Comparison of ENCODE assay signal across 7 mouse cellular contexts in the genomic region with DNA sequence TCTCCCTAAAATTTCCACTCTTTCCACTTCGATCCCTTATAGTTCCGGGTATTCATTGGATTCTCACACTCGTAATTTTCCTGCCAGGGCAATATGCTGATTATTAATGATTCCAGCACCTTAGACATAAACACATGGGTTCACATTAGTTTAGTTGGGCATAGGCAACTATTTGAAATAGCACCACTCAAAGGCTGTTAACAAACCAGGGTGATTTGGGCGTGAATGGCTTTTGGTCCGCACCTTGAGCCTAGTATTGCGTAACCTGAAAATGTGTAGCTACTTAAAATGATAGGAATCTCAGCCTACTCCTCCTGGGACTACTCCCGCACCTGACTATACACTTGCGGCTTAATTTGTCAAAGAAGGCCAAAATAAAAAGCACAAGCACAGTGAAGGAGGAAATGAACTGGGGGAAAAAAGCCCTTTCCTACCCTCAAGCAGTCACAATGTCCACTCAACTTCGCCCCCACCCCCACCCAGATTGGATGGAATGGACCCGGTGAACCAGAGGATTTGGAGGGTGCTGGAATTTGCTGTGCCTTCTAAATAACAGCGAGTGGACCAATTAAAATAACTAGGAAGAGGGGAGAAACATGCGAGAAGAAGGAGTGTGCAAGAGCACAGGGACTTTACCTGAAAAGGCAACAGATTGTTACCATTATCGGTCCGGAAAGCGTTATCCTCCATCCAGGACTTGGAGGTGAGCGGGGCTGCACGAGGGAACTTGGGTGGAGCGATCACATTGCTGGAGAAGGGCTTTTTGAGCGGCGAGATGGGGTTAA. TPM values are rescaled to one million over a fixed set of nuclear protein-coding genes. Genes with fewer than 3 reads are reported as not detected.
A peak's percentile ranks its signal among the peaks of the same experiment; 100 is the strongest.
DNase-seq lines count a peak whose midpoint lies in the region; ATAC-seq and TF ChIP-seq lines count a peak whose summit lies in the region.

No protein-coding gene starts in this region.

- peak overlapping the region; percentile 34; the same call in 1 of the 2 replicates for H3K4me3 ChIP-seq in thymus, adult 2 months (ENCODE audit: control insufficient read depth, insufficient read depth, low read length)
- H3K4me3 ChIP-seq in forebrain, embryonic 12.5 days (replicated peaks): peak overlapping the region; percentile 72
- H3K4me3 ChIP-seq in kidney, embryonic 16.5 days (ENCODE audit: low read length): peak overlapping the region; percentile 60
- H3K4me3 ChIP-seq in midbrain, embryonic 16.5 days (ENCODE audit: low read depth, low read length): peak overlapping the region; percentile 86

- H3K27ac ChIP-seq in thymus, adult 2 months (ENCODE audit: control insufficient read depth, insufficient read depth, low read length): no peak overlapping the region
- H3K27ac ChIP-seq in forebrain, embryonic 12.5 days: no peak overlapping the region
- H3K27ac ChIP-seq in kidney, embryonic 16.5 days (ENCODE audit: low read length): no peak overlapping the region
- H3K27ac ChIP-seq in midbrain, embryonic 16.5 days (ENCODE audit: low read length): peak overlapping the region; percentile 91

- ATAC-seq in forebrain, embryonic 12.5 days (ENCODE audit: low FRiP score): no peak
- ATAC-seq in kidney, embryonic 16.5 days (ENCODE audit: low FRiP score, low TSS enrichment): no peak
- ATAC-seq in midbrain, embryonic 16.5 days: no peak

- no peak for TF ChIP-seq CTCF in thymus, adult 2 months (IDR thresholded peaks at IDR 0.05; ENCODE audit: borderline replicate concordance, control insufficient read depth, extremely low read depth, insufficient read depth, low read length, poor library complexity)

- 53% methylated on average over 20 of the region's 20 CpGs for WGBS in thymus, adult 2 months
- 26% methylated on average over 20 of the region's 20 CpGs for WGBS in forebrain, embryonic 12.5 days
- WGBS in kidney, embryonic 16.5 days: 28% methylated on average over 20 of the region's 20 CpGs
- WGBS in midbrain, embryonic 16.5 days: 26% methylated on average over 20 of the region's 20 CpGs

- no peak for TF ChIP-seq POLR2A in thymus, adult 2 months (IDR thresholded peaks at IDR 0.05; ENCODE audit: control insufficient read depth, extremely low read depth, insufficient read depth, low read length, poor library complexity)

- no peaks in the 10 kb centered on the region; the same call in 1 of the 2 replicates for H3K4me1 ChIP-seq in thymus, adult 2 months (replicated peaks; ENCODE audit: control insufficient read depth, insufficient read depth, low read length)
- peaks cover 32% of the 10 kb centered on the region for H3K4me1 ChIP-seq in forebrain, embryonic 12.5 days
- H3K4me1 ChIP-seq in kidney, embryonic 16.5 days (ENCODE audit: insufficient read depth, low read length): peaks cover 10% of the 10 kb centered on the region; the same call in 1 of the 2 replicates
- H3K4me1 ChIP-seq in midbrain, embryonic 16.5 days (ENCODE audit: control insufficient read depth, insufficient read depth, low read length): peaks cover 43% of the 10 kb centered on the region

- no peaks in the 10 kb centered on the region for H3K9me3 ChIP-seq in forebrain, embryonic 12.5 days
- no peaks in the 10 kb centered on the region for H3K9me3 ChIP-seq in kidney, embryonic 16.5 days (ENCODE audit: low read length)
- no peaks in the 10 kb centered on the region for H3K9me3 ChIP-seq in midbrain, embryonic 16.5 days (replicated peaks; ENCODE audit: control insufficient read depth, low read length, poor library complexity, severe bottlenecking)

- peak overlapping the region; percentile 75 for H3K9ac ChIP-seq in forebrain, embryonic 12.5 days
- H3K9ac ChIP-seq in kidney, embryonic 16.5 days (replicated peaks; ENCODE audit: low read length): peak overlapping the region; percentile 60
- peak overlapping the region; percentile 93 for H3K9ac ChIP-seq in midbrain, embryonic 16.5 days (ENCODE audit: low read depth, low read length)

- H3K27me3 ChIP-seq in thymus, adult 2 months (ENCODE audit: control insufficient read depth, insufficient read depth, low read length): peaks cover 11% of the 10 kb centered on the region
- H3K27me3 ChIP-seq in forebrain, embryonic 12.5 days: peaks cover 29% of the 10 kb centered on the region
- H3K27me3 ChIP-seq in kidney, embryonic 16.5 days (ENCODE audit: insufficient read depth, low read length): peaks cover 16% of the 10 kb centered on the region; the same call in 1 of the 2 replicates
- H3K27me3 ChIP-seq in midbrain, embryonic 16.5 days (ENCODE audit: control insufficient read depth, insufficient read depth, low read depth, low read length): no peaks in the 10 kb centered on the region

- H3K4me2 ChIP-seq in forebrain, embryonic 12.5 days: peak overlapping the region; percentile 100
- peak overlapping the region; percentile 90 for H3K4me2 ChIP-seq in kidney, embryonic 16.5 days (replicated peaks; ENCODE audit: low read depth, low read length)
- H3K4me2 ChIP-seq in midbrain, embryonic 16.5 days (ENCODE audit: low read length): peak overlapping the region; percentile 81

- no peak for DNase-seq in thymus, adult 2 months
- no peak for DNase-seq in thymus, postnatal 25 days
- DNase-seq in left cerebral cortex, adult 11 months (ENCODE audit: low spot score): no peak
- no peak for DNase-seq in ovary, postnatal 14 days (ENCODE audit: low spot score)

- no peaks in the 10 kb centered on the region for H3K36me3 ChIP-seq in thymus, adult 2 months (ENCODE audit: control insufficient read depth, insufficient read depth, low read length)
- H3K36me3 ChIP-seq in forebrain, embryonic 12.5 days (replicated peaks): no peaks in the 10 kb centered on the region
- H3K36me3 ChIP-seq in kidney, embryonic 16.5 days (ENCODE audit: insufficient read depth, low read length): no peaks in the 10 kb centered on the region
- peaks cover 3% of the 10 kb centered on the region; the same call in 1 of the 2 replicates for H3K36me3 ChIP-seq in midbrain, embryonic 16.5 days (ENCODE audit: control insufficient read depth, insufficient read depth, low read length)

RNA-seq across cellular contexts. Expression of gene March5, which starts 33.8 kb away (rescaled TPM):
- 34.4 and 55.9 TPM in 2 replicates for polyA plus RNA-seq in thymus, adult 2 months (2012; rRNA removed)
- polyA plus RNA-seq in forebrain, embryonic 12.5 days (2016; fragmentation: Nextera tagmentation; extraction: Ambion mirVana): 154 and 159 TPM in 2 replicates
- 74.4 and 79.8 TPM in 2 replicates for polyA plus RNA-seq in kidney, embryonic 16.5 days (2015; fragmentation: Nextera tagmentation; extraction: Ambion mirVana)
- 89.2 and 96.1 TPM in 2 replicates for polyA plus RNA-seq in midbrain, embryonic 16.5 days (2015; fragmentation: Nextera tagmentation; extraction: Ambion mirVana)

RNA-seq across cellular contexts. Expression of gene Cpeb3, which starts 34.9 kb away (rescaled TPM):
- 3.5 and 3.8 TPM in 2 replicates for polyA plus RNA-seq in thymus, adult 2 months (2012; rRNA removed)
- 3.7 and 6.1 TPM in 2 replicates for polyA plus RNA-seq in forebrain, embryonic 12.5 days (2016; fragmentation: Nextera tagmentation; extraction: Ambion mirVana)
- 0.73 and 1.3 TPM in 2 replicates for polyA plus RNA-seq in kidney, embryonic 16.5 days (2015; fragmentation: Nextera tagmentation; extraction: Ambion mirVana)
- 11.2 and 12.9 TPM in 2 replicates for polyA plus RNA-seq in midbrain, embryonic 16.5 days (2015; fragmentation: Nextera tagmentation; extraction: Ambion mirVana)

Comparison
In these comparisons a context has a peak if more than half of its experiments do, and no peak if none do; other contexts are left out.
1. H3K4me3 ChIP-seq: peak in every context shown above with its lines; median percentile 86 in midbrain, embryonic 16.5 days; 72 in forebrain, embryonic 12.5 days; 60 in kidney, embryonic 16.5 days; 34 in thymus, adult 2 months.